Mouse (Mus musculus): ENCODE measurements around the gene Olfr172. TPM values are rescaled to one million over a fixed set of nuclear protein-coding genes. Genes with fewer than 3 reads are reported as not detected.

Gene Olfr172
- polyA plus RNA-seq (2021; fragmentation: Nextera tagmentation) = not detected in 2 replicates
- long read RNA-seq, experiment 1 = 0 reads
- long read RNA-seq, experiment 2 = 0 reads

GRCm38 (mm10) chr16:58763076-58763475 is at the start of gene Olfr172:
Gene Olfr172 (minus strand): TSS chr16:58763176.

GRCm38 (mm10) chr16:58800168-58800567 is 37.2 kb upstream of the Olfr172 start, which contains the start of gene Olfr173:
Gene Olfr173 (minus strand): TSS chr16:58800268.

GRCm38 (mm10) chr16:58727477-58728131 is 35.4 kb downstream of the Olfr172 start, which contains the start of gene Cldnd1:
Gene Cldnd1 (plus strand): TSS chr16:58727910.

GRCm38 (mm10) chr16:58718666-58719120 is 44.3 kb downstream of the Olfr172 start, which contains the start of gene Gpr15:
Gene Gpr15 (minus strand): TSS chr16:58719070.

Other genes starting within 250 kb of the Olfr172 start
- gene St3gal6, start 238.9 kb downstream of the Olfr172 start, polyA plus RNA-seq (2021; fragmentation: Nextera tagmentation) = 14.3 and 14.5 TPM in 2 replicates
- gene Gm813, start 146.2 kb downstream of the Olfr172 start, polyA plus RNA-seq (2021; fragmentation: Nextera tagmentation) = not detected in 2 replicates
- gene E330017A01Rik, start 124.4 kb downstream of the Olfr172 start, polyA plus RNA-seq (2021; fragmentation: Nextera tagmentation) = not detected in 2 replicates
- 20.8 and 37.0 TPM in 2 replicates for gene Cpox, start 92.9 kb downstream of the Olfr172 start, polyA plus RNA-seq (2021; fragmentation: Nextera tagmentation)
- not detected in 2 replicates for gene Gpr15, start 44.1 kb downstream of the Olfr172 start, polyA plus RNA-seq (2021; fragmentation: Nextera tagmentation)
- gene Cldnd1, start 35.3 kb downstream of the Olfr172 start, polyA plus RNA-seq (2021; fragmentation: Nextera tagmentation) = 91.6 and 124 TPM in 2 replicates
- not detected in 2 replicates for gene Olfr173, start 37.1 kb upstream of the Olfr172 start, polyA plus RNA-seq (2021; fragmentation: Nextera tagmentation)
- gene Olfr175-ps1, start 63.6 kb upstream of the Olfr172 start, polyA plus RNA-seq (2021; fragmentation: Nextera tagmentation) = not detected in 2 replicates
- not detected in 2 replicates for gene Olfr177, start 111.6 kb upstream of the Olfr172 start, polyA plus RNA-seq (2021; fragmentation: Nextera tagmentation)
- not detected in 2 replicates for gene Olfr178, start 128.9 kb upstream of the Olfr172 start, polyA plus RNA-seq (2021; fragmentation: Nextera tagmentation)
- not detected in 2 replicates for gene Olfr181, start 165.6 kb upstream of the Olfr172 start, polyA plus RNA-seq (2021; fragmentation: Nextera tagmentation)
- not detected in 2 replicates for gene Olfr180, start 166.2 kb upstream of the Olfr172 start, polyA plus RNA-seq (2021; fragmentation: Nextera tagmentation)
- gene Olfr183, start 232.2 kb upstream of the Olfr172 start, polyA plus RNA-seq (2021; fragmentation: Nextera tagmentation) = not detected in 2 replicates